Mouse (Mus musculus): Measurements from ENCODE around the gene Arl6ip1. TPM values are rescaled to one million over a fixed set of nuclear protein-coding genes. Genes with fewer than 3 reads are reported as not detected.

The Arl6ip1 gene
- 100 to 1,000 TPM; 140 to 163 TPM for total RNA-seq (2023)

DNA sequence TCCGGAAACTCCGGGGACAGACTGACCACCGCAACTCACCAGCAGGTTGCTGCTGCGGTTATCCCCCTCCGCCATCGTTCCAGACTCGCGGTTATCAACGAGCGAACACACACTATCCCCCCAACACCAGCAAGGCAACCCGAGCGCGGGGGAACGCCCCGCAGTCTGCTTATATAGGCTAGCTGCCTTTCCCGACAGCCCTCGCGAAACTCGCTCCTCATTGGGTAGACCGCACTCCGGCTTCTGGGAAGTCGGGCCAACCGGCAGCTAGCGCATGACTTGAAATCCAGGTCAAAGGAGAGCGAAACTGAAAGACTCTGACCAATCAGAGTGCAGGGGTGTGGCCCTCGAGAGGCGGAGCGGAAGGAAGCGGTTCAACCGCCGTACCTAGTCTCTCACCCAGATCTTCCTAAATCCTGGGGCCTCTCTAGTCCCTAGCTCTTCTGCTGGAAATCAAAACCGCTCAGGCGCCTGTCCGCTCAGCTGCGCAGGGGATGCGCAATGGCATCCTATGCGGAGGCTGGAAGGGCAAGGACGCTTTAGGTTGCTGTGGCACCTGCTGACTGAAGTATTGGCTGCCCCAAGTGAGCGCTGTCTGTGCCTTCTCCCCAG is at the start of gene Arl6ip1:
TSS of gene Arl6ip1 (minus strand) at position 233 of the 612 bp plus-strand sequence.

GRCm38 (mm10) chr7:118115877-118116568 is 13.4 kb downstream of the Arl6ip1 start, which contains the start of gene Rps15a:
TSS of gene Rps15a (minus strand) at chr7:118116188.

Other genes starting within 250 kb of the Arl6ip1 start
- gene Rps15a, start 13.5 kb downstream of the Arl6ip1 start, total RNA-seq (2023): 100 to 1,000 TPM; 623 to 685 TPM
- gene Smg1, start 114.0 kb upstream of the Arl6ip1 start, total RNA-seq (2023): 10 to 100 TPM; 92.5 to 96.5 TPM

Measured in neutrophil, adult 59 days (primary cell).